26 mouse cellular contexts compared by ENCODE assay signal in genomic region chr12:70739766-70740165, GRCm38 (mm10).
DNase-seq lines count a peak whose midpoint lies in the region; ATAC-seq and TF ChIP-seq lines count a peak whose summit lies in the region.
"Had no signal": no experiment of that assay in that cellular context is flagged by ENCODE, and none has a peak within 500 bp of the region (broad histone marks: within the 10 kb centered on the region; RNA-seq: fewer than 3 reads in every experiment).

No protein-coding gene starts in this region.

- H3K36me3 ChIP-seq in lung, embryonic 16.5 days (ENCODE audit: control insufficient read depth, insufficient read depth, low read length): no peaks in the 10 kb centered on the region
- H3K36me3 ChIP-seq: embryonic facial prominence, embryonic 10.5 days; embryonic facial prominence, embryonic 13.5 days; heart, embryonic 12.5 days; heart, embryonic 15.5 days; hindbrain, embryonic 10.5 days; hindbrain, embryonic 13.5 days had no signal

- WGBS in lung, embryonic 16.5 days: 48% methylated on average over 7 of the region's 7 CpGs
- 58% methylated on average over 7 of the region's 7 CpGs for WGBS in lung, adult 2 months

- no peak for TF ChIP-seq POLR2A in lung, adult 2 months (IDR thresholded peaks at IDR 0.05; ENCODE audit: borderline replicate concordance, extremely low read depth, low read depth, low read length)

- H3K9me3 ChIP-seq in lung, embryonic 16.5 days (ENCODE audit: control insufficient read depth, low read length): no peaks in the 10 kb centered on the region
- H3K9me3 ChIP-seq: embryonic facial prominence, embryonic 10.5 days; embryonic facial prominence, embryonic 13.5 days; heart, embryonic 12.5 days; heart, embryonic 15.5 days; hindbrain, embryonic 10.5 days; hindbrain, embryonic 13.5 days had no signal

- no peak for ATAC-seq in lung, embryonic 16.5 days (ENCODE audit: low read depth)
- ATAC-seq: activated CD4-positive, CD25-positive, alpha-beta regulatory T cell, adult 4 months; forebrain, embryonic 14.5 days; forebrain, postnatal 0 days; hindbrain, embryonic 16.5 days had no signal

- DNase-seq in lung, adult 2 months: no peak
- peak; percentile 49 for DNase-seq in 3T3-L1 (ENCODE audit: low read depth, low spot score)
- DNase-seq in fat pad, adult 2 months (ENCODE audit: extremely low read depth, low read depth, low spot score): peak; percentile 30
- DNase-seq in thymus, adult 18-20 months: no peak
- no peak for DNase-seq in frontal cortex, postnatal 25 days (ENCODE audit: low spot score in 2 of 2)
- DNase-seq: adrenal gland, postnatal 25 days; cerebellum, adult 11-12 months; cerebellum, adult 8-10 months; cerebellum, postnatal 10 days; cerebellum, postnatal 36 days; embryo, embryonic 11 days; forebrain, postnatal 0 days; gastrocnemius, postnatal 25 days; heart, postnatal 10 days; heart, postnatal 36 days had no signal

- H3K4me1 ChIP-seq in lung, embryonic 16.5 days (replicated peaks; ENCODE audit: control insufficient read depth, insufficient read depth, low read length): peaks cover 7% of the 10 kb centered on the region; the same call in 1 of the 2 replicates
- H3K4me1 ChIP-seq in lung, adult 2 months (ENCODE audit: control insufficient read depth, insufficient read depth, low read length): no peaks in the 10 kb centered on the region
- H3K4me1 ChIP-seq: heart, embryonic 12.5 days; heart, embryonic 15.5 days; hindbrain, embryonic 10.5 days; hindbrain, embryonic 13.5 days had no signal

- no peak overlapping the region for H3K4me3 ChIP-seq in lung, embryonic 16.5 days (ENCODE audit: low read length)
- no peak overlapping the region for H3K4me3 ChIP-seq in lung, adult 2 months (replicated peaks; ENCODE audit: extremely low read depth, low read depth, low read length)
- H3K4me3 ChIP-seq: embryonic facial prominence, embryonic 10.5 days; embryonic facial prominence, embryonic 13.5 days; erythroblast, embryonic 14.5 days; heart, embryonic 12.5 days; heart, embryonic 15.5 days; hindbrain, embryonic 10.5 days; hindbrain, embryonic 13.5 days had no signal

- H3K27ac ChIP-seq in lung, embryonic 16.5 days (ENCODE audit: low read length): peak overlapping the region; percentile 43; the same call in 1 of the 2 replicates
- H3K27ac ChIP-seq: embryonic facial prominence, embryonic 10.5 days; embryonic facial prominence, embryonic 13.5 days; heart, embryonic 15.5 days; hindbrain, embryonic 10.5 days; hindbrain, embryonic 13.5 days had no signal

- H3K9ac ChIP-seq in lung, embryonic 16.5 days (ENCODE audit: low read length): no peak overlapping the region
- H3K9ac ChIP-seq: embryonic facial prominence, embryonic 13.5 days; forebrain, postnatal 0 days; heart, embryonic 12.5 days; heart, embryonic 15.5 days; hindbrain, embryonic 13.5 days had no signal

- no peak for TF ChIP-seq CTCF in lung, adult 2 months (IDR thresholded peaks at IDR 0.05; ENCODE audit: insufficient read depth, low read length)

- no peaks in the 10 kb centered on the region for H3K27me3 ChIP-seq in lung, embryonic 16.5 days (ENCODE audit: control insufficient read depth, insufficient read depth, low read depth, low read length)
- H3K27me3 ChIP-seq: embryonic facial prominence, embryonic 13.5 days; heart, embryonic 12.5 days; heart, embryonic 15.5 days; hindbrain, embryonic 13.5 days had no signal

- no peak overlapping the region for H3K4me2 ChIP-seq in lung, embryonic 16.5 days (ENCODE audit: low read depth, low read length)
- H3K4me2 ChIP-seq: embryonic facial prominence, embryonic 13.5 days; heart, embryonic 12.5 days; heart, embryonic 15.5 days; hindbrain, embryonic 13.5 days had no signal

Comparison
In these comparisons a context has a peak if more than half of its experiments do, and no peak if none do; other contexts are left out.
1. DNase-seq: peak in 3T3-L1 (single experiment) and fat pad, adult 2 months (single experiment); none in lung, adult 2 months (single experiment), thymus, adult 18-20 months (0 of 2) and frontal cortex, postnatal 25 days (0 of 2).